ENCODE assay signal across 19 mouse cellular contexts in genomic region chr13:116295401-116295800, GRCm38 (mm10). TPM values are rescaled to one million over a fixed set of nuclear protein-coding genes. Genes with fewer than 3 reads are reported as not detected.
"Had no signal": no experiment of that assay in that cellular context is flagged by ENCODE, and none has a peak within 500 bp of the region (broad histone marks: within the 10 kb centered on the region; RNA-seq: fewer than 3 reads in every experiment).

No protein-coding gene starts in this region.

- H3K9ac ChIP-seq: liver, embryonic 15.5 days; liver, postnatal 0 days; lung, embryonic 15.5 days; midbrain, embryonic 15.5 days; neural tube, embryonic 12.5 days; stomach, embryonic 15.5 days had no signal

- H3K36me3 ChIP-seq: liver, embryonic 15.5 days; lung, embryonic 15.5 days; midbrain, embryonic 15.5 days; neural tube, embryonic 12.5 days; stomach, embryonic 15.5 days had no signal

- DNase-seq: liver, postnatal 0 days; lung, adult 2 months; lung, postnatal 14 days; lung, postnatal 36 days; right cerebral cortex, postnatal 14 days; thymus, adult 2 months; thymus, postnatal 25 days; thymus, postnatal 4 days had no signal

- H3K4me1 ChIP-seq: liver, embryonic 15.5 days had no signal

- ATAC-seq: liver, postnatal 0 days; lung, postnatal 0 days; midbrain, embryonic 15.5 days had no signal

- H3K4me3 ChIP-seq: liver, embryonic 15.5 days; lung, embryonic 15.5 days; megakaryocyte, embryonic 14.5 days; midbrain, embryonic 15.5 days; neural tube, embryonic 12.5 days; stomach, embryonic 15.5 days had no signal

- H3K4me2 ChIP-seq: liver, embryonic 15.5 days; lung, embryonic 15.5 days; midbrain, embryonic 15.5 days; neural tube, embryonic 12.5 days; stomach, embryonic 15.5 days had no signal

- H3K9me3 ChIP-seq: liver, embryonic 15.5 days; lung, embryonic 15.5 days; midbrain, embryonic 15.5 days; neural tube, embryonic 12.5 days; stomach, embryonic 15.5 days had no signal

- H3K27ac ChIP-seq: liver, embryonic 15.5 days; lung, embryonic 15.5 days; macrophage; midbrain, embryonic 15.5 days; neural tube, embryonic 12.5 days; stomach, embryonic 15.5 days; stomach, postnatal 0 days had no signal

RNA-seq across cellular contexts. Expression of gene Isl1, which starts 14.1 kb away (rescaled TPM):
- total RNA-seq: monocyte, adult 5-6 weeks; neutrophil, adult 5-6 weeks had no signal
- polyA plus RNA-seq: liver, postnatal 0 days; macrophage had no signal
